Mouse (Mus musculus) stomach, postnatal 0 days (tissue): Measurements from ENCODE around the gene Cdk8.

Experiments used
- CTCF ChIP-seq: IDR thresholded peaks from 2 replicates; pipeline ENCODE4 v1.5.1; 2016; ENCODE audit warnings: antibody characterized with exemption, low read depth, mild to moderate bottlenecking, moderate library complexity
- EP300 ChIP-seq: optimal IDR thresholded peaks from 2 replicates; pipeline ENCODE3; 2016; ENCODE audit warnings: antibody characterized with exemption

GRCm38 (mm10) chr5:146281884-146282579, 51.0 kb downstream of the Cdk8 start:
- TF ChIP-seq EP300 (no peak), CTCF (no peak)
